Mouse (Mus musculus) bone marrow macrophage, adult 2 months (primary cell): ENCODE measurements at regions not wholly inside any gene's neighbourhood (a gene's known extent, or its start where the extent isn't known, plus 50 kb on each side); places are given as distances from the start of the nearest gene placed in this dataset.

Experiments
- CTCF ChIP-seq: IDR thresholded peaks from 2 replicates; pipeline ENCODE4 v1.5.1; 2012; ENCODE audit warnings: low read depth, mild to moderate bottlenecking, low read length, moderate library complexity
- POLR2A ChIP-seq: IDR thresholded peaks from 2 replicates; pipeline ENCODE4 v1.6.1; 2012; ENCODE audit warnings: mild to moderate bottlenecking, low read depth, low read length, borderline replicate concordance

DNA sequence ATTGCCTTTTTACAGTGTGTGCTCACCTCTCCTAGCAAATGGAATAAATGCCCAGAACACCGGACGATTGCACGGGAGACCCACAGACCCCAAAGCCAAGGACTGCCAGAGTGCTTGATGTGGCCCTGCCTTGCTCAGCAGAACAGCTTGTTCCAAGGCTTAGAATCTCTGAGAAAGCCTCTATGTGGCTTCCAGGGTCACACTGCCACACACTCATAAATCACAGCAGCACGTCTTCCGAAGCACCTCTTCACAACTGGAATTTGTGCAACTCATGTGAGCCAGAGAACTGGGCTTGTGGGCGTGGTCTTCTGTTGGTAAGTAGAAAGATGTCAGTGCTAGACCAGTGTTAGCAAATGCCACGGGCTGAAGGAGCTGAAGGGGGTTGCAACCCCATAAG is 55.8 kb upstream of the Gm26657 start:
- no peak for TF ChIP-seq CTCF
- TF ChIP-seq POLR2A = no peak
